Mouse (Mus musculus) midbrain, postnatal 0 days (tissue): ENCODE results near the gene Taok2. TPM values are rescaled to one million over a fixed set of nuclear protein-coding genes. Genes with fewer than 3 reads are reported as not detected.

Source experiments
- ATAC-seq: fragments of 200-750 bp; cut with Nextera tagmentation; 2 replicates; pipeline ENCODE4 v1.8.0; 2017; ENCODE audit warnings: moderate number of reproducible peaks, mild to moderate bottlenecking, moderate TSS enrichment, moderate library complexity; ENCODE audit not compliant: low FRiP score
- DNase-seq: peaks from one replicate; pipeline ENCODE4 v3.0.0-alpha.2; 2015; ENCODE audit warnings: low spot score
- H3K27ac ChIP-seq: fragments of 300-500 bp; sonication (generic); 2 replicates; pipeline ENCODE4 v1.5.1; 2014; ENCODE audit warnings: low read depth, mild to moderate bottlenecking, low read length, mixed read lengths
- H3K27me3 ChIP-seq: fragments of 300-500 bp; sonication (generic); 2 replicates; pipeline ENCODE4 v1.6.1; 2014; ENCODE audit warnings: low read length, control low read depth, mixed read lengths; ENCODE audit not compliant: insufficient read depth
- H3K36me3 ChIP-seq: fragments of 300-500 bp; sonication (generic); 2 replicates; pipeline ENCODE4 v1.6.1; 2014; ENCODE audit warnings: low read length, control low read depth, mixed read lengths; ENCODE audit not compliant: insufficient read depth
- H3K4me1 ChIP-seq: fragments of 300-500 bp; sonication (generic); 2 replicates; pipeline ENCODE4 v1.6.1; 2014; ENCODE audit warnings: mild to moderate bottlenecking, control low read depth, antibody characterized with exemption, low read length, mixed read lengths; ENCODE audit not compliant: insufficient read depth
- H3K4me2 ChIP-seq: fragments of 300-500 bp; sonication (generic); 2 replicates; pipeline ENCODE4 v1.6.1; 2014; ENCODE audit warnings: low read depth, mild to moderate bottlenecking, low read length, mixed read lengths; ENCODE audit not compliant: poor library complexity, severe bottlenecking
- H3K4me3 ChIP-seq: fragments of 300-500 bp; sonication (generic); 2 replicates; pipeline ENCODE4 v1.5.1; 2014; ENCODE audit warnings: low read depth, mild to moderate bottlenecking, low read length, moderate library complexity
- H3K9ac ChIP-seq: fragments of 300-500 bp; sonication (generic); replicated peaks from 2 replicates; pipeline ENCODE4 v1.6.1; 2014; ENCODE audit warnings: mild to moderate bottlenecking, low read length, moderate library complexity, mixed read lengths; ENCODE audit not compliant: poor library complexity, severe bottlenecking
- H3K9me3 ChIP-seq: fragments of 300-500 bp; sonication (generic); 2 replicates; pipeline ENCODE4 v1.6.1; 2016; ENCODE audit warnings: low read length, control low read depth
- CTCF ChIP-seq: IDR thresholded peaks from 2 replicates; pipeline ENCODE4 v1.5.1; 2016; ENCODE audit warnings: antibody characterized with exemption, mild to moderate bottlenecking
- WGBS: fragments of 180-500 bp; shearing (Covaris S2); extraction: QIAGEN DNeasy Blood & Tissue Kit; methylation state at CpG from one replicate; pipeline ENCODE4 v1.1.7; 2014; 5-methylcytosine and 5-hydroxymethylcytosine counted together
- polyA plus RNA-seq: library from polyadenylated mRNA; unstranded; fragments of >200 nt; fragmentation: Nextera tagmentation; extraction: Ambion mirVana; gene quantifications from 2 replicates; pipeline ENCODE4 v1.2.1, GENCODE M21; 2015
- total RNA-seq: library from RNA; depleted of rRNA; stranded (reverse); fragments of >200 nt; gene quantifications from 2 replicates; pipeline ENCODE4 v1.2.3, GENCODE M21; 2014

The Taok2 gene
- total and polyA plus RNA-seq, 2 experiments from 2014 or later: 47.3 to 160 TPM

GRCm38 (mm10) chr7:126823202-126823711, 61.2 kb downstream of the Taok2 start:
- peak; percentile 75 for ATAC-seq
- TF ChIP-seq CTCF: no peak

DNA sequence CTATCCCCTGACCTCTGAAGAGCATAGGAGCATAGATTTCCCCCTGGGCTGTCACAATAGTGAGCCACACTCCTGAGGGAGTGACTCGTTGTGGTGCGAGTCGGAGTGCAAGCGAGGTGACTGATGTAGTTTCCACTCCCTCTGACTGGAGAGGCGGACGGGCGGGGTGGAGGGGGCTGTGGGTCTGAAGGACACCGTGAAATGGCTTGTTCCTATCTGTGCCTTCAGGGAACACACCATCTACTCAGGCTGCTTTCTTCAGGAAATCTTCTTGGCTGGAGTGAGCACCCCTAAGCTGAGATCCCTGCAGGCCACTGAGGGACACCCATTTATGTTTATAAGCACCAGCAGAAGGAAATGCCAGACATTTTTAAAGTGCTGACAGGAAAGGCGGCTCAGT, 61.8 kb downstream of the Taok2 start:
- no peaks in the 10 kb centered on the region for H3K9me3 ChIP-seq
- DNase-seq (peak; percentile 17), ATAC-seq (peak; percentile 41; the same call in 1 of the 2 replicates)
- peak overlapping the region; percentile 75 for H3K4me3 ChIP-seq
- peaks cover 4% of the 10 kb centered on the region; the same call in 1 of the 2 replicates for H3K36me3 ChIP-seq
- no peak for TF ChIP-seq CTCF
- peak overlapping the region; percentile 87 for H3K9ac ChIP-seq
- no peaks in the 10 kb centered on the region for H3K27me3 ChIP-seq
- WGBS: 8% methylated on average over 9 of the region's 9 CpGs
- peak overlapping the region; percentile 52 for H3K4me2 ChIP-seq
- peaks cover 15% of the 10 kb centered on the region for H3K4me1 ChIP-seq
- H3K27ac ChIP-seq: peak overlapping the region; percentile 83

More at GRCm38 (mm10) chr7:126823202-126823711, 61.2 kb downstream of the Taok2 start:
- WGBS: 2% methylated on average over 10 of the region's 19 CpGs
- H3K4me1 ChIP-seq: peaks cover 15% of the 10 kb centered on the region
- peak; percentile 73 for DNase-seq
- H3K27me3 ChIP-seq: no peaks in the 10 kb centered on the region
- H3K27ac ChIP-seq: peak overlapping the region; percentile 83
- peaks cover 4% of the 10 kb centered on the region; the same call in 1 of the 2 replicates for H3K36me3 ChIP-seq
- peak overlapping the region; percentile 87 for H3K9ac ChIP-seq
- H3K4me2 ChIP-seq: peak overlapping the region; percentile 52
- peak overlapping the region; percentile 75 for H3K4me3 ChIP-seq
- no peaks in the 10 kb centered on the region for H3K9me3 ChIP-seq

DNA sequence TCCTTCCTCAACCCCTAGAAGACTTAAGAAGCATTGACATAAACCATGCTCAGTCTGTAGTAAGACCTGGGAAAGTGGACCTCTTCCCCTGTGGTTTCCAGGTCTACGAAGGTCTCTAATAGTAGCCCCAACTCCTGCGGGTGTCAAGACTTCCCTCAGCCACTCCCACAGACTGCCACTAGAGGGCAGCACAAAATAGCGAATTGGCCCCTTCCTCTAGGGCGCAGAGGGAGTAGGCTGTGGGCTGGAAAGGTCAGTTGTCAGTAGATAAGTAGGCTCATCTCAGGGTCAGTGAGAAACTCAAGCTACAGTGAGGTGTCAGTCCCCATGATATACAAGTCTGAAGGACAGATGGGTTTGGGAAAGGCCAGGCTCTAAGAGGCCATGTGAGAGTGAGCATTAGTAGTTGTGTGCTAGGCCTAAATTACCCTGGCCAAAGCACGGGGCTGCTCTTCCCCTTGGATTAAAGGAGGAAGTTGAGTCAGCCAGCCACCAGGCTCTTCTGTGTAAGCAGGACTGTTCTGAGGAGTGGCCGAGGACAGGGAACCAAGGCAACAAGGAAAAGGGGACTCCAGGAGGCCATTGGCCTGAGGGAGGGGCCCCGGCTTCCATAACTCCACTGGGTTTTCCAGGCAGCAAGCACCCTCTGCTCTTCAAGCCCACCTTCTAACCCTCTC, 62.5 kb downstream of the Taok2 start:
- peak overlapping the region; percentile 75 for H3K4me3 ChIP-seq
- H3K27me3 ChIP-seq: no peaks in the 10 kb centered on the region
- H3K27ac ChIP-seq: peak overlapping the region; percentile 83
- peak overlapping the region; percentile 52 for H3K4me2 ChIP-seq
- peak; percentile 78 for DNase-seq
- peaks cover 15% of the 10 kb centered on the region for H3K4me1 ChIP-seq
- H3K36me3 ChIP-seq: no peaks in the 10 kb centered on the region
- H3K9ac ChIP-seq: peak overlapping the region; percentile 87
- no peaks in the 10 kb centered on the region for H3K9me3 ChIP-seq
- TF ChIP-seq CTCF: peak; percentile 98
- 23% methylated on average over 7 of the region's 7 CpGs for WGBS
- ATAC-seq: no peak

DNA sequence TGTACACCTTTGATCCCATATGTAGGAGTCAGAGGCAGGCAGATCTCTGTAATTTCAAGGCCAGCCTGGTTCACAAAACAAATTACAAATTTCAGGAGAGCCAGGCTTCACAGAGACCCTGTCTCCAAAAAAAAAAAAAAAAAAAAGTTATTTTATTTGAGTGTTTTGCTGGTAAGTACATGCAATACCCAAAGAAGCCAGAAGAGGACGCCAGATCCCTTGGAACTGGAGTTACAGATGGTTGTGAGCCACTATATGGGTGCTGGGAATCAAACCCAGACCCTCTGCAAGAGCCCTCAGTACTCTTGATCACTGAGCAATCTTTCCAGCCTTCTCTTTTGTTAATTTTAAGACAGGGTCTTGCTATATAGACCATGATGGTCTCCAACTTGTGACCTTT, 65.7 kb downstream of the Taok2 start:
- Histone ChIP-seq H3K27ac (no peak overlapping the region), H3K4me1 (peaks cover 9% of the 10 kb centered on the region), H3K9ac (no peak overlapping the region), H3K36me3 (no peaks in the 10 kb centered on the region), H3K4me3 (no peak overlapping the region), H3K9me3 (no peaks in the 10 kb centered on the region), H3K4me2 (no peak overlapping the region), H3K27me3 (no peaks in the 10 kb centered on the region)
- peak; percentile 43 for TF ChIP-seq CTCF
- 32% methylated on average over 1 of the region's 1 CpGs for WGBS
- no peak for DNase-seq
- ATAC-seq: no peak

DNA sequence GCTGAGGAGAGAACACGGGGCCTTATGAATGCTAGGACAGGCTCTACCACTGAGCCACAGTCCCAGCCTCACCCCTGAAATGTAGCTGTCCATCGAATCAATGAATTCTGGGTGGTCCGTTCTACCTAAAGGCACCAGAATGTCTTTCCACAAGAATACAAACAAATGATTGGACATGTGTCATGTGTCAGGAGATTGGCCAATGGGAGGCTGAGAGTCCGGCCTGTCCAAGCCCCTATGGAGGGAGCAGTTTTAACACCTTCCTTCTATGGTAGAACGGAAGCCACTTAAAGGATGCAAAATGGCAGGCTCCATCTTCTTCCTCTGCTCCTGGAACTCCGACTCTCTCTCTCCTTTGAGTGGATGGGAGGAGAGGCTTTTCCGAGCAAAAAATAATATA, 66.9 kb downstream of the Taok2 start:
- H3K4me3 ChIP-seq: no peak overlapping the region
- no peak for TF ChIP-seq CTCF
- no peak for ATAC-seq
- DNase-seq: no peak
- peaks cover 7% of the 10 kb centered on the region for H3K4me1 ChIP-seq
- H3K9me3 ChIP-seq: no peaks in the 10 kb centered on the region
- no peak overlapping the region for H3K4me2 ChIP-seq
- no peaks in the 10 kb centered on the region for H3K27me3 ChIP-seq
- no peak overlapping the region for H3K27ac ChIP-seq
- H3K9ac ChIP-seq: no peak overlapping the region
- H3K36me3 ChIP-seq: no peaks in the 10 kb centered on the region
- WGBS: 90% methylated on average over 7 of the region's 7 CpGs

GRCm38 (mm10) chr7:126816494-126816893, 68.0 kb downstream of the Taok2 start:
- Histone ChIP-seq H3K9me3 (no peaks in the 10 kb centered on the region), H3K9ac (no peak overlapping the region), H3K36me3 (no peaks in the 10 kb centered on the region), H3K27me3 (no peaks in the 10 kb centered on the region), H3K4me3 (no peak overlapping the region), H3K4me2 (no peak overlapping the region), H3K4me1 (no peaks in the 10 kb centered on the region), H3K27ac (no peak overlapping the region)
- 85% methylated on average over 8 of the region's 8 CpGs for WGBS
- no peak for DNase-seq
- TF ChIP-seq CTCF: no peak
- no peak for ATAC-seq
